Mouse (Mus musculus) limb, embryonic 13.5 days (tissue): ENCODE results near the gene Cyp4f18. TPM values are rescaled to one million over a fixed set of nuclear protein-coding genes. Genes with fewer than 3 reads are reported as not detected.
"Not testable (repeated sequence)": the region's sequence is repeated elsewhere in the genome, so short reads cannot be mapped to it uniquely, and the experiment has no call there.

Source experiments
- ATAC-seq: fragments of 200-750 bp; cut with Nextera tagmentation; 2 replicates; pipeline ENCODE4 v1.8.0; 2017; ENCODE audit warnings: low read depth, moderate number of reproducible peaks, moderate TSS enrichment; ENCODE audit not compliant: low FRiP score
- H3K27ac ChIP-seq: fragments of 300-500 bp; sonication (generic); 2 replicates; pipeline ENCODE4 v1.5.1; 2015; ENCODE audit warnings: inconsistent platforms, mild to moderate bottlenecking, moderate library complexity
- H3K27me3 ChIP-seq: fragments of 300-500 bp; sonication (generic); 2 replicates; pipeline ENCODE4 v1.6.1; 2015; ENCODE audit warnings: mild to moderate bottlenecking, inconsistent platforms
- H3K36me3 ChIP-seq: fragments of 300-500 bp; sonication (generic); 2 replicates; pipeline ENCODE4 v1.6.1; 2015; ENCODE audit warnings: inconsistent platforms, mild to moderate bottlenecking, moderate library complexity
- H3K4me1 ChIP-seq: fragments of 300-500 bp; sonication (generic); 2 replicates; pipeline ENCODE4 v1.6.1; 2015; ENCODE audit warnings: inconsistent platforms
- H3K4me2 ChIP-seq: fragments of 300-500 bp; sonication (generic); replicated peaks from 2 replicates; pipeline ENCODE4 v1.6.1; 2015; ENCODE audit warnings: inconsistent platforms, mild to moderate bottlenecking, moderate library complexity
- H3K4me3 ChIP-seq: fragments of 300-500 bp; sonication (generic); 2 replicates; pipeline ENCODE4 v1.5.1; 2015; ENCODE audit warnings: moderate library complexity, mild to moderate bottlenecking, inconsistent platforms
- H3K9ac ChIP-seq: fragments of 300-500 bp; sonication (generic); 2 replicates; pipeline ENCODE4 v1.6.1; 2015; ENCODE audit warnings: mild to moderate bottlenecking, inconsistent platforms
- H3K9me3 ChIP-seq: fragments of 300-500 bp; sonication (generic); 2 replicates; pipeline ENCODE4 v1.6.1; 2016; ENCODE audit warnings: inconsistent platforms
- WGBS: fragments of 180-500 bp; shearing (Covaris S2); methylation state at CpG from one replicate; pipeline ENCODE4 v1.1.7; 2015; 5-methylcytosine and 5-hydroxymethylcytosine counted together
- polyA plus RNA-seq: library from polyadenylated mRNA; unstranded; fragments of >200 nt; fragmentation: Nextera tagmentation; extraction: Ambion mirVana; gene quantifications from 2 replicates; pipeline ENCODE4 v1.2.1, GENCODE M21; 2015

Gene Cyp4f18
- polyA plus RNA-seq, 1 experiment from 2014 or later = 0.90 TPM

DNA sequence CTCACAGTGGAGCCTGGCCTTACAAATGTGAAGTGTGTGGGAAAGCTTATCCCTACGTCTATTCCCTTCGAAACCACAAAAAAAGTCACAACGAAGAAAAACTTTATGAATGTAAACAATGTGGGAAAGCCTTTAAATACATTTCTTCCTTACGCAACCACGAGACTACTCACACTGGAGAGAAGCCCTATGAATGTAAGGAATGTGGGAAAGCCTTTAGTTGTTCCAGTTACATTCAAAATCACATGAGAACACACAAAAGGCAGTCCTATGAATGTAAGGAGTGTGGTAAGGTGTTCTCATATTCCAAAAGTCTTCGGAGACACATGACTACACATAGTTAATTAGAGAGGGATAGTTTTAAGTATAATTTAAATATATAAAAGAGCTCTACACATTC is 40.8 kb downstream of the Cyp4f18 start:
- Histone ChIP-seq H3K36me3 (peaks cover 70% of the 10 kb centered on the region), H3K4me3 (no peak overlapping the region), H3K27ac (no peak overlapping the region), H3K9me3 (peaks cover 14% of the 10 kb centered on the region), H3K9ac (no peak overlapping the region), H3K27me3 (no peaks in the 10 kb centered on the region), H3K4me2 (no peak overlapping the region), H3K4me1 (no peaks in the 10 kb centered on the region)
- 84% methylated on average over 6 of the region's 6 CpGs for WGBS
- ATAC-seq = no peak

DNA sequence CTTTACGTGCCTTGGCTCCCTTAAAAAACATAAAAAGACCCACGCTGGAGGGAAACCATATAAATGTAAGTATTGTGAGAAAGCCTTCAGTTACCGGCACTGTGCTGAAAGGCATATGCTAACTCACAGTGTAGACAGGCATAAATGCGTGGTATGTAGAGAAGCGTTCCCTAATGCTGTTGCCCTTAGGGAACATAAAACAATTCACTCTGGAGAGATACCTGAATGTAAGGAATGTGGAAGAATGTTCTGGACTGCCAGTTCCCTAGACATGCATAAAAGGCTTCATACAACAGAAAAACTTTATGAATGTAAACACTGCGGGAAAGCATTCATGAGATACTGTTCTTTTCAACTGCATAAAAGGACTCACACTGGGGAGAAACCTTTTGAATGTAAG is 41.3 kb downstream of the Cyp4f18 start:
- H3K36me3 ChIP-seq = peaks cover 70% of the 10 kb centered on the region
- H3K4me2 ChIP-seq = no peak overlapping the region
- H3K27ac ChIP-seq = no peak overlapping the region
- peaks cover 14% of the 10 kb centered on the region for H3K9me3 ChIP-seq
- no peaks in the 10 kb centered on the region for H3K4me1 ChIP-seq
- H3K27me3 ChIP-seq = no peaks in the 10 kb centered on the region
- WGBS = 79% methylated on average over 6 of the region's 6 CpGs
- no peak for ATAC-seq
- H3K9ac ChIP-seq = no peak overlapping the region
- H3K4me3 ChIP-seq = no peak overlapping the region

DNA sequence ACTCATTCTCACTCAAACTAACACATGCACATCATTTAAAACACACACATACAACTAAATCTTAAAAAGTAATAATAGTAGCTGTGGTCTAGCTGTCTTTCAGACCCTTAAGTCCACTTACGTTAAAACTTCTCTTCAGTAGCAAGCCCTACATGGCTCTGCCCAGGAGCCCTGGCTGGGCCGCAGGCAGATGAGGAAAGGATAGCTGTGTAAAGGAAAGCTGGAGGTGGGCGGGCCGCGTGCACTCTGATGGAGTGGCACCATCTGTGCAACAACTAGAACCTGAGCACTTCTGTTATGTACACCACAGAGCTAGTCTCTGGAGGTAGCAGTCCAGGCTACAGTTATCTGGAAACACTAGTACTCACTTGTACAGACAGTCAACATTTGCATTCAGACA is 42.2 kb downstream of the Cyp4f18 start:
- no peak for ATAC-seq
- no peak overlapping the region for H3K4me3 ChIP-seq
- peaks cover 70% of the 10 kb centered on the region for H3K36me3 ChIP-seq
- 98% methylated on average over 5 of the region's 5 CpGs for WGBS
- no peaks in the 10 kb centered on the region for H3K4me1 ChIP-seq
- no peak overlapping the region for H3K9ac ChIP-seq
- H3K4me2 ChIP-seq = no peak overlapping the region
- H3K27me3 ChIP-seq = no peaks in the 10 kb centered on the region
- no peak overlapping the region for H3K27ac ChIP-seq
- peaks cover 14% of the 10 kb centered on the region for H3K9me3 ChIP-seq

DNA sequence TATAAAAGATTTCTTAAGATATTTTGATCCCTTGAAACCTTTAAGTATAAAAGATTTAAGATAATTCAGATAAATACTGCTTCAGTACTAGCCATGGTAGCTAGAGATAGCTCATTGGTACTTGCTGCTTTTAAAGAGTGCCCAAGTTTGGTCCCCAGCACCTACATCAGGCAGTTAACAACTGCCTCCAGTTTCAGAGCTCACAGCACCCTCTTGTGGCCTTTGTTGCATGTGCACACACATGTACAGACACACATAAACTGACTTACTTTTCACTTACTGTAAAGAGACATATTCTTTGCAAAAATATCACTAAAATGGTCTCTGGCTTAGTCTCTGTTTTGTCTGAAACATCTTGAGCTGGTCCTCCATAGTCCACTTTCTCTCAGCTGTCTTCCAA is 43.0 kb downstream of the Cyp4f18 start:
- H3K27ac ChIP-seq = no peak overlapping the region
- H3K9ac ChIP-seq = no peak overlapping the region
- H3K4me2 ChIP-seq = no peak overlapping the region
- peaks cover 67% of the 10 kb centered on the region for H3K36me3 ChIP-seq
- H3K27me3 ChIP-seq = no peaks in the 10 kb centered on the region
- no peak for ATAC-seq
- H3K4me1 ChIP-seq = no peaks in the 10 kb centered on the region
- no peak overlapping the region for H3K4me3 ChIP-seq
- peaks cover 14% of the 10 kb centered on the region for H3K9me3 ChIP-seq

GRCm38 (mm10) chr8:71965166-71965565 is 44.3 kb downstream of the Cyp4f18 start:
- no peak overlapping the region for H3K4me2 ChIP-seq
- H3K36me3 ChIP-seq = peaks cover 61% of the 10 kb centered on the region
- H3K4me1 ChIP-seq = no peaks in the 10 kb centered on the region
- no peak for ATAC-seq
- no peak overlapping the region for H3K27ac ChIP-seq
- H3K27me3 ChIP-seq = no peaks in the 10 kb centered on the region
- H3K4me3 ChIP-seq = no peak overlapping the region
- WGBS = 96% methylated on average over 2 of the region's 2 CpGs
- peaks cover 14% of the 10 kb centered on the region for H3K9me3 ChIP-seq
- H3K9ac ChIP-seq = no peak overlapping the region

DNA sequence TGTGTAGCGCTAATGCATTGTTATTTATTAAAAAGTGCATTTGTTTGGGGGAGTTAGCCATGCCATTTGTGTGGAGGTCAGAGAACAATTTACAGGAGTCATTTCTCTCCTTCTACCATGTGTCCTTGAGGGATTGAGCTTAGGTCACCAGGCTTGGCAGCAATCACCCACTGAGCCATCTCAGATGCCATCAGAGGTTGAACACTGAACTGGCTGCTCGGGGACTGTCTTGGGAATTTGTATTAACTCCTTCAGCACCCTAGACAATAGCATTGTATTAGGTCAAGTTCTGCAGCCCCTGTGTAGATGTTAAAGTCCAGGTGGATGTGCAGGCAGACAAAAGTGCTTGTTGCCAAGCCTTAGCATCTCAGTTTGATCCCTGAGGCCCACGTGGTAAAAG is 45.4 kb downstream of the Cyp4f18 start:
- no peak for ATAC-seq
- H3K4me3 ChIP-seq = no peak overlapping the region
- no peaks in the 10 kb centered on the region for H3K27me3 ChIP-seq
- H3K36me3 ChIP-seq = peaks cover 51% of the 10 kb centered on the region
- H3K4me1 ChIP-seq = no peaks in the 10 kb centered on the region
- H3K9ac ChIP-seq = no peak overlapping the region
- peaks cover 14% of the 10 kb centered on the region for H3K9me3 ChIP-seq
- no peak overlapping the region for H3K4me2 ChIP-seq
- 86% methylated on average over 3 of the region's 3 CpGs for WGBS
- no peak overlapping the region for H3K27ac ChIP-seq

GRCm38 (mm10) chr8:71961796-71962195 is 47.6 kb downstream of the Cyp4f18 start:
- Histone ChIP-seq H3K36me3 (peaks cover 36% of the 10 kb centered on the region), H3K27me3 (no peaks in the 10 kb centered on the region), H3K4me3 (no peak overlapping the region), H3K9me3 (peaks cover 8% of the 10 kb centered on the region), H3K4me1 (no peaks in the 10 kb centered on the region), H3K9ac (no peak overlapping the region), H3K27ac (no peak overlapping the region), H3K4me2 (no peak overlapping the region)
- WGBS = 90% methylated on average over 5 of the region's 5 CpGs
- ATAC-seq = no peak

DNA sequence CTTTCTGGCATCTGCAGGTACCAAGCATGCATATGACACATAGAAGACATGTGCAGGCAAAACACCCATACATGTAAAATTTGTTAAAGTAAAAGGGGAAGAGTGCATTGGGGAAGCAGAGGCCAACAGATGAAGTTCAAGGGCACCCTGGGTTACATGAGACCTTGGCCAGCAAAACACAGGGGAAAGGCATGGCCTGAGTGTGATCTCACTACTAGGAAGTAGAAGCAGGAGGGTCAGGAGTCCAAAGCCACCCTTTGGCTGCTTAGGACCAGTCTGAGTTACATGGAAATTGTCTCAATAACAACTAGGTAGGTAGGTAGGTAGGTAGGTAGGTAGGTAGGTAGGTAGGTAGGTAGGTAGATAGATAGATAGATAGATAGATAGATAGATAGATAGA is 48.9 kb downstream of the Cyp4f18 start:
- Histone ChIP-seq H3K4me3 (no peak overlapping the region), H3K27me3 (no peaks in the 10 kb centered on the region), H3K27ac (no peak overlapping the region), H3K36me3 (peaks cover 22% of the 10 kb centered on the region), H3K9me3 (peaks cover 4% of the 10 kb centered on the region; the same call in 1 of the 2 replicates), H3K4me1 (no peaks in the 10 kb centered on the region), H3K9ac (no peak overlapping the region), H3K4me2 (no peak overlapping the region)
- ATAC-seq = no peak

GRCm38 (mm10) chr8:71954666-71955065 is 54.8 kb downstream of the Cyp4f18 start:
- Histone ChIP-seq H3K4me1 (peaks cover 16% of the 10 kb centered on the region), H3K9me3 (peaks cover 7% of the 10 kb centered on the region), H3K27ac (no peak overlapping the region), H3K27me3 (no peaks in the 10 kb centered on the region), H3K4me3 (no peak overlapping the region), H3K9ac (no peak overlapping the region), H3K4me2 (no peak overlapping the region), H3K36me3 (peaks cover 25% of the 10 kb centered on the region)
- ATAC-seq = no peak
- WGBS = 96% methylated on average over 9 of the region's 9 CpGs

DNA sequence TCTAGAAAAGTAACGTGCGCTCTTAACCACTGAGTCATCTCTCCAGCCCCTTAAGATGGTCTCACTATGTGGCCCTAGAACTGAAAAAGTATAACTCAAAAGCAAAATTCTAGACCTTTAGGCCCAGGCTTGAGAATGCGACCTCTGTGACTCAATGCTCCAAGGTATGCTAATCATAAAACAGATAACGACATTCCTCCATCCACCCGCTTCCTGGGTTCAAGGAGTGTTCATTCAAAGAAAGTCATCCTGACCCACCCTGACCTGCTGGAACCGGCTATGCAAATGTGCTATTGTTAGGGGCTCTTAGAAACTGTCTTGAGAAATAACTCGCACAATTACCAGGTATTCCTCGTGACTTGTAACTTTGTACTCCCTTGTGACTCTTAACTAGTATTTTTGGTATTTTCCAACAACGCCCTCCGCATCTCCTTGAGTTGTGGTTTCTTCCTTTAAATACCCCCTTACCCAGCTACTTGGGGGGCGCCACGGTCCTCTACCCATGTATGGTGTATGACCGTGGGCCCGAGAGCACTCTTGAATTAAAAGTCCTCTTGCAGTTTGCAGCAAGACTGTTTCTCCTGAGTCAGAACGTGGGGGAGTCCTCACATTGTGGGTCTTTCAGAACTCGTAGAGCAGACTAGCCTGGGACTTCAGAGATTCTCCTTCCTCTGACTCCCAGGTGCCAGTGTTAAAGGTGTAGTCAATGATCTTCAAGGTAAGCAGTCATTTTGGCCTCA is 56.3 kb downstream of the Cyp4f18 start:
- Histone ChIP-seq H3K36me3 (peaks cover 21% of the 10 kb centered on the region), H3K4me1 (peaks cover 16% of the 10 kb centered on the region)
- not testable (repeated sequence) for H3K9me3 ChIP-seq, H3K4me3 ChIP-seq, ATAC-seq, H3K27ac ChIP-seq, H3K27me3 ChIP-seq, H3K4me2 ChIP-seq, H3K9ac ChIP-seq
- 98% methylated on average over 16 of the region's 16 CpGs for WGBS

DNA sequence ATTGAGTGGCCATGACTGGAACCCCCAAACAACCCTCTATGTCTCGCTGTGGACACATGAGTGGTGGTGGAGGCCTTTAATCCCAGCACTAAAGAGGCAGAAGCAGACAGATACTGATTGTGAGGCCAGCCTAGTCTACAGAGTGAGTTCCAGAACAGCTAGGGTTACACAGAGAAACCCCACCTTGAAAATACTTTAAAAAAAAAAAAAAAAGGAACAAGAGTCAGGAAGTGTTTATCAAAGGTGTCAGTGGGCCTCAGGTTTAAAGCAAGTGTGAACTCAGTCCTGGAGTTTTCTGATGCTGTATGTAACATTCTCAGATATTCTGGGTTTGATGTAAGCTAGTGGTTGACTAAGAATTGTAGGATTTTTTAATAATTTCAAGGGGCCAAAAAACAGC is 56.9 kb downstream of the Cyp4f18 start:
- ATAC-seq = no peak

GRCm38 (mm10) chr8:71951436-71952161 is 57.8 kb downstream of the Cyp4f18 start:
- WGBS = 34% methylated on average over 14 of the region's 14 CpGs
- Histone ChIP-seq H3K4me3 (peak overlapping the region; percentile 73), H3K4me2 (peak overlapping the region; percentile 70), H3K9me3 (peaks cover 7% of the 10 kb centered on the region), H3K36me3 (peaks cover 18% of the 10 kb centered on the region), H3K4me1 (peaks cover 16% of the 10 kb centered on the region), H3K27me3 (no peaks in the 10 kb centered on the region), H3K27ac (no peak overlapping the region), H3K9ac (peak overlapping the region; percentile 84)
- no peak for ATAC-seq

More for the DNA sequence above, 56.9 kb downstream of the Cyp4f18 start:
- 89% methylated on average over 1 of the region's 1 CpGs for WGBS
- Histone ChIP-seq H3K4me2 (peak overlapping the region; percentile 70; the same call in 1 of the 2 replicates), H3K4me1 (peaks cover 16% of the 10 kb centered on the region), H3K27ac (no peak overlapping the region), H3K9ac (no peak overlapping the region), H3K9me3 (peaks cover 7% of the 10 kb centered on the region), H3K27me3 (no peaks in the 10 kb centered on the region), H3K4me3 (peak overlapping the region; percentile 73; the same call in 1 of the 2 replicates), H3K36me3 (peaks cover 18% of the 10 kb centered on the region)
